Mouse (Mus musculus) limb, embryonic 12.5 days (tissue): ENCODE data around the gene Nfe2. TPM values are rescaled to one million over a fixed set of nuclear protein-coding genes. Genes with fewer than 3 reads are reported as not detected.

Source experiments
- ATAC-seq: fragments of 200-750 bp; cut with Nextera tagmentation; 2 replicates; pipeline ENCODE4 v1.8.0; 2017; ENCODE audit warnings: low read depth, moderate TSS enrichment; ENCODE audit not compliant: insufficient number of reproducible peaks, insufficient read depth, low FRiP score, low TSS enrichment
- H3K27ac ChIP-seq: fragments of 300-500 bp; sonication (generic); 2 replicates; pipeline ENCODE4 v1.5.1; 2016; ENCODE audit warnings: mild to moderate bottlenecking, moderate library complexity
- H3K27me3 ChIP-seq: fragments of 300-500 bp; sonication (generic); 2 replicates; pipeline ENCODE4 v1.6.1; 2016; ENCODE audit warnings: mild to moderate bottlenecking, moderate library complexity
- H3K36me3 ChIP-seq: fragments of 300-500 bp; sonication (generic); 2 replicates; pipeline ENCODE4 v1.6.1; 2016; ENCODE audit warnings: mild to moderate bottlenecking, moderate library complexity
- H3K4me1 ChIP-seq: fragments of 300-500 bp; sonication (generic); replicated peaks from 2 replicates; pipeline ENCODE4 v1.6.1; 2016
- H3K4me2 ChIP-seq: fragments of 300-500 bp; sonication (generic); 2 replicates; pipeline ENCODE4 v1.6.1; 2016; ENCODE audit warnings: mild to moderate bottlenecking, moderate library complexity
- H3K4me3 ChIP-seq: fragments of 300-500 bp; sonication (generic); replicated peaks from 2 replicates; pipeline ENCODE4 v1.5.1; 2016; ENCODE audit warnings: mild to moderate bottlenecking
- H3K9ac ChIP-seq: fragments of 300-500 bp; sonication (generic); replicated peaks from 2 replicates; pipeline ENCODE4 v1.6.1; 2016; ENCODE audit warnings: mild to moderate bottlenecking, moderate library complexity
- H3K9me3 ChIP-seq: fragments of 300-500 bp; sonication (generic); 2 replicates; pipeline ENCODE4 v1.6.1; 2016; ENCODE audit warnings: mild to moderate bottlenecking, moderate library complexity
- WGBS: fragments of 180-500 bp; shearing (Covaris S2); methylation state at CpG from one replicate; pipeline ENCODE4 v1.1.7; 2016; 5-methylcytosine and 5-hydroxymethylcytosine counted together
- polyA plus RNA-seq: library from polyadenylated mRNA; unstranded; fragments of >200 nt; fragmentation: Nextera tagmentation; extraction: Ambion mirVana; gene quantifications from 2 replicates; pipeline ENCODE4 v1.2.1, GENCODE M21; 2016

Nfe2 gene
- 4.6 and 4.7 TPM in 2 replicates for polyA plus RNA-seq

GRCm38 (mm10) chr15:103257790-103258728 lies at the start of gene Nfe2:
Nfe2 (minus strand) TSS chr15:103258403.
- 0 out of 2 replicates have a peak within 1 kb of the TSS, but pooled peaks have one; percentile 1 for H3K4me3 ChIP-seq
- no peaks in the 10 kb centered on the region for H3K9me3 ChIP-seq
- peak; percentile 48 for ATAC-seq
- peaks cover 16% of the 10 kb centered on the region; the same call in 1 of the 2 replicates for H3K27me3 ChIP-seq
- H3K4me1 ChIP-seq = peaks cover 22% of the 10 kb centered on the region
- H3K4me2 ChIP-seq = peak within 1 kb of the TSS; percentile 43
- 0 out of 2 replicates have a peak within 1 kb of the TSS, but pooled peaks have one; percentile 25 for H3K27ac ChIP-seq
- 12% methylated on average over 15 of the region's 15 CpGs for WGBS
- no peak within 1 kb of the TSS for H3K9ac ChIP-seq
- no peaks in the 10 kb centered on the region for H3K36me3 ChIP-seq

- WGBS = 2% methylated on average over 7 of the region's 7 CpGs
- Histone ChIP-seq H3K27me3 (peaks cover 9% of the 10 kb centered on the region; the same call in 1 of the 2 replicates), H3K4me2 (peak overlapping the region; percentile 15; the same call in 1 of the 2 replicates), H3K9me3 (no peaks in the 10 kb centered on the region), H3K9ac (no peak overlapping the region), H3K4me3 (no peak overlapping the region), H3K4me1 (peaks cover 55% of the 10 kb centered on the region), H3K36me3 (no peaks in the 10 kb centered on the region), H3K27ac (peak overlapping the region; percentile 98; the same call in 1 of the 2 replicates)
- ATAC-seq = no peak
These were observed 48.9 kb upstream of the Nfe2 start for GRCm38 (mm10) chr15:103307125-103307524.

DNA sequence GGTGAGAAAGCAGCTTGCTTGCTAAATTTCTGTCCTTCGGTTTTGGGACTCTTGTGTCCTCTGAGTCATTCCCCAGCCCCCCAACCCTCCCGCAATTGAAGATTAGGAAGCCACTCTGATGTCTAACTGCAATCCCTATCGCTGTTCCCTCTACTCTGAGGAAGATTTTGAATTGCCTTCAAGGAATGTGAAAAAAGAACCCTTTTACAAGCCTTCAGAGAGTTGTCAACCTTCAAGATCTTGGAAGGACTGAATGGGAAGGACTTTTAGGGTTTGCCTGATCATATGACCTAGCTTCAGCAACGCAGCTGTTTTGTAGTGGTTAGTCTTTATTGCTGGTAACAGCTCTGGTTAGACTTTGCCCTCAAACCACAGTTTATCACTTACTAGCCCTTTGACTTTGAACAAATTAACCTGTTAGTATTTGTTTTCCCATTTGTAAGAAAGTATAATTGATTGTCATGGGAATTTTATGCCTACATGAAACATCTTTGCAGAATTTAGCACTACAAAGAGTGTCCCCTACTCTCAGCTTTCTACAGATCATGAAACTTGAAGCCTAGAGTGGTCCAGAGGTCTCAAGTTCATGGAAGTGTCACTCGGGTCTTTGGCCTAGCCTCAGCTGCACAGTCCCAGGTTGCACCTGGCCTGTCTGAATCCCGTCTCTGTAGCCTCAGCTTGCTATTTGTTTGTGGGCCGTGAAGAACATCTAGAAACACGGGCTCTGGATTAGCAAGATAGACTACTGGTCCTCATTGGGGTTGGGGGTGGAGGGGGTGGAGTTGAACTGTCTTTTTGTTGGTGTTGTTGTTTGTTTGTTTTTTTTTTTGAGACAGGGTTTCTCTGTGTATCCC lies 47.8 kb upstream of the Nfe2 start:
- 23% methylated on average over 8 of the region's 8 CpGs for WGBS
- ATAC-seq = no peak
- Histone ChIP-seq H3K9ac (peak overlapping the region; percentile 51; the same call in 1 of the 2 replicates), H3K4me2 (peak overlapping the region; percentile 75), H3K36me3 (no peaks in the 10 kb centered on the region), H3K4me3 (peak overlapping the region; percentile 41), H3K4me1 (peaks cover 66% of the 10 kb centered on the region), H3K9me3 (no peaks in the 10 kb centered on the region), H3K27me3 (peaks cover 9% of the 10 kb centered on the region; the same call in 1 of the 2 replicates), H3K27ac (peak overlapping the region; percentile 98)

DNA sequence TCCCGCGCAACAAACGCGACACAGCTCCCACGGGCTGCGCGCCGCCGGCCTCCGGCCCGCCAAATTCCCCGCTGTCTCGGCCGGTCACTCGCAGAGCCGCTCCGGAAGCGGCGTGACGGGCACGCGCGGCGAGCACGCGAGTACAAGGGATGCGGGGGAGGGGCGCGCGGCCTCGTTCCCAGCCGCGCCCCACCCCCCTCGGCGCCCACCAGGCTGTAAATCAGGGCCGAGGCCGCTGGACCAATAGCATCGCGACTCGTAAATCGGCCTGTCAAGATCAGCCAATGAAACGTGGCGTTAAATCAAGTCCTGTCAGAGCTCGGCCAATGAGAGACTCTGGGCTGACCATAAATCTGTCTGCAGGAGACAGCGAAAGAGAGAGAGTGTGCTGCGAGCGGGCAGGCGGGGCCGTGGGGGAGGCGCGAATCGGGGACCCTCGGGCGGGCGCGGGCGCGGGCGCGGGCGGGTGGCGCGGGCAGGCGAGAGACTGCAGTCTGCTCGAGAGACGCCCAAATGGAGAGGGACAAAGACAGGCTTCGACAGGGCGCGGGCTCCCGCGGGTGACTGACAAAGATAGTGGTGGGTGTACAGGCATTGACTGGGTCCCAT lies 47.0 kb upstream of the Nfe2 start:
- peaks cover 74% of the 10 kb centered on the region for H3K4me1 ChIP-seq
- WGBS = under 1% methylated on average over 71 of the region's 71 CpGs
- peak overlapping the region; percentile 98 for H3K27ac ChIP-seq
- ATAC-seq = peak; percentile 88
- peak overlapping the region; percentile 41 for H3K4me3 ChIP-seq
- H3K36me3 ChIP-seq = no peaks in the 10 kb centered on the region
- peaks cover 9% of the 10 kb centered on the region; the same call in 1 of the 2 replicates for H3K27me3 ChIP-seq
- H3K4me2 ChIP-seq = peak overlapping the region; percentile 75
- peak overlapping the region; percentile 66 for H3K9ac ChIP-seq
- no peaks in the 10 kb centered on the region for H3K9me3 ChIP-seq

DNA sequence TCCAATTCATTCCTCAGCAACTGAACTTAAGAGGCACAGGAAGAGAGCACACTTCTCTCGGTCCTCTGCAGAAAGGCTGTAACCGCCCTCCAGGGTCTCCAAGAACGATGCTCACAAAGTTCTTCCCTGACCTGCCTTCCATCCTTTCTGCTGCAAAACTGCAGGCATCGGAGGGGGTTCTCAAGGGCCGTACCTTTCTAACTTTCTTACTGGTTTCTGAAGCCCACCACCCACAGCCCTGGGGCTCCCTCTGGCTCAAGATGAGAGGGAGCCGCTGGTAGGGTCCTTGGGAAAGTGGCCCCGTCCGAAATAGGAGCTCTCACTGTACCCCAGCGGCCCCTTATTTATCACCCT lies 46.4 kb upstream of the Nfe2 start:
- Histone ChIP-seq H3K9ac (peak overlapping the region; percentile 66), H3K4me2 (peak overlapping the region; percentile 75), H3K9me3 (no peaks in the 10 kb centered on the region), H3K4me1 (peaks cover 80% of the 10 kb centered on the region), H3K36me3 (no peaks in the 10 kb centered on the region), H3K27me3 (peaks cover 9% of the 10 kb centered on the region; the same call in 1 of the 2 replicates), H3K27ac (peak overlapping the region; percentile 98), H3K4me3 (peak overlapping the region; percentile 41)
- WGBS = 0% methylated on average over 9 of the region's 9 CpGs
- peak; percentile 1; the same call in 1 of the 2 replicates for ATAC-seq

DNA sequence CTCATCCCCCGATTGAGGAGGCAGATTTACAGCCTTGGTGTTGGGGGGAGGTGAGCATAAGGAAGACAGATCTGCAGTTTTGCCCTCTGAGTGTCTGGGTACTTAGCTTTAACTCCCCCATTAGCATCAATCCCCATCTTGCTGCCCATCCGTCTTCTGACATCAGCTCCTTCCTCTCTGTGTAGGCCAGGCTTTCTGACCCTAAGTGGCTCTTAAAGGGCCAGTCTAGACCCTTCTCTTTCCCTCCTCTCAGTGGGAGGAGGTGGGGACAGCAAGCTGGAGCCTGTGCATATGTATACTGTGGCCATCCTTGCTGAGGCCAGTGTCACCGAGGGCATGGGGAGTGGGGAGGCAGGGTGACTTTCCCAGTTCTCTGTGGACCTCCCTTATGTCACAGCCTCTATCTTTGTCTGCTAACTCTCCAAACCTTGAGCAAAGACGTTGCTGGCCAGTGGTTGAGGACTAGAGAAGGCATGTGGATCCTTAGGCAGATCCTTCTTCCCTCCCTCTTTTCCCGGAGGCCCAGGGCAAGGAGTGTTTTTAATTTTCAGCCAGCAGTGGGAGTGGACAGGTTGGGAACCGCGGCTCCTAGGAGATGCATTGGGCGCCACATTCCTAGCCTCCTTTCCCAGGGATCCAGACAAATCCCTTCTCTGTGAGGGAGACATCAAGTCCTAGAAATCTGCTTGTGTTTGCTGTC lies 45.9 kb upstream of the Nfe2 start:
- ATAC-seq = no peak
- Histone ChIP-seq H3K9me3 (no peaks in the 10 kb centered on the region), H3K27me3 (peaks cover 4% of the 10 kb centered on the region; the same call in 1 of the 2 replicates), H3K4me3 (peak overlapping the region; percentile 41), H3K27ac (peak overlapping the region; percentile 98), H3K4me1 (peaks cover 85% of the 10 kb centered on the region), H3K36me3 (no peaks in the 10 kb centered on the region), H3K9ac (peak overlapping the region; percentile 66), H3K4me2 (peak overlapping the region; percentile 75)
- WGBS = 2% methylated on average over 8 of the region's 8 CpGs

DNA sequence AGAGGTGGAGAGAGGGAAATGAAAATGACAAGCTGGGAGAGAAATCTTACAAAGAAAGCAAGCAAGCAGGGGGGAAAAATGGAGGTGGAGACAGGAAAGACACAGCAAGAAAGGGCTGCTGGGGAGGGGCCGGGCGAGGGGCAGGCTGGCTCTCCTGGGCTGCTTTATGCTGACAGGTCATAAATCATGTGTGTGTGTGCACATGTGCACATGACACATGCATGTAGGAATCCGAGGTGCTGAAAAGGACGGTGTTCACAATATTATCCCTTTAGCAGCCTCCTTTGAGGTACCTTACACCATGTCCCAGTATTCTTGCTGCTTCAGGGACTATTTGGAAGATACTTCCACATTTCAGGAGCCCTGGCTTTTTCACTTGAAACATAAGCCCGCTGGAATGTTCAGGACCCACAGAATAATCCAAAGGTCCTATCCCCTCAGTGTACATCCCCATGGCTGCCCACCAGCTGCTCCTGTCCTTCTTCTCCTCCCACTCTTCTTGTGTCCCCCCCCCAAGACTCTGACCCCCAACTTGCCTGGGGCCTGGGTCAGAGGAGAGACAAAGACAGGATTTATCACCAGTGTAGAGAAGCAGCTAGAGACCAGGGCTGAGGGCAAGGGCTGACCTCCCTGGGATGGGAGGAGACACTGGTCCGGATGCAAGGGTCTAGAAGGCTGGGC lies 44.3 kb upstream of the Nfe2 start:
- no peaks in the 10 kb centered on the region for H3K9me3 ChIP-seq
- no peak overlapping the region for H3K4me3 ChIP-seq
- no peak for ATAC-seq
- WGBS = 2% methylated on average over 6 of the region's 6 CpGs
- no peaks in the 10 kb centered on the region for H3K27me3 ChIP-seq
- peaks cover 92% of the 10 kb centered on the region for H3K4me1 ChIP-seq
- H3K27ac ChIP-seq = peak overlapping the region; percentile 98
- peak overlapping the region; percentile 57 for H3K4me2 ChIP-seq
- H3K36me3 ChIP-seq = peaks cover 10% of the 10 kb centered on the region
- peak overlapping the region; percentile 0 for H3K9ac ChIP-seq

DNA sequence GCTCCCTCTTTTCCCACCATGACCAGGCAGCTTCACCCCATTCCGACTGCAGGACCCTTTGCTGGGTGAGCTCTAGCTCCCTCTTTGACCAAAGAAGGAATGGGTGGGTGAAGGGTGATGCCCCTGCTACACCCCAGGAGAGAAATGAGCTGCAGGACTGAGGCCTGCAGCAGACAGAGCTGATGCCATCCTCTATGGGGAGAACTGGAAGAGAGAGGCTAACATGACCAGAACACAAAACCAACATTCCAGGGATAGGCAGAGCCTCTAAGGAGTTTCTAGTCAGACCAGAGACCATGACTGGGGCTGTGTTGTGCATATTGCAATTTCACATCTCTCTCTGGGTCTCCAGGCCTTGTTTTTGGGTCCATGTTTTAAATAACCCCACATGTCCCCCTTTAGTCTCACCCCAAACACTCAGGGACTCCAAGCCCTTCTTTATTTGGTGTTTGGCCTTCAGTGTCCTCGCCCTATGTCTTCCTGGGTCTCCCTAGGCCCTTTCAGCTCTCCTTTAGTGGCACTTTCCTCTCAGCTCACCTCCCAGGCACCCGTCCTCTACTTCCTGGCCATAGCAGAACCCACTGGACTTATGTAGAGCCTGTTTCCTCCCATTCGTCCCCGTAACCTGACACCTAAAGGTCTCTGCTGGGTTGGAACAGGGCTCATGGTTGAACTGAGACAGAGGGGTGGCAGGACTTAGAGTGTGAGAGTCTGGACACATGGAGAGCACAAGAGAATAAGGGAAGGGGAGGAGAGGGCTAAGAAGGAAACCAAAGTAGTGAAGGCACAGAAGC lies 43.5 kb upstream of the Nfe2 start:
- Histone ChIP-seq H3K4me2 (peak overlapping the region; percentile 57), H3K27me3 (no peaks in the 10 kb centered on the region), H3K4me3 (no peak overlapping the region), H3K36me3 (peaks cover 16% of the 10 kb centered on the region), H3K9ac (no peak overlapping the region; the same call in 1 of the 2 replicates), H3K9me3 (no peaks in the 10 kb centered on the region), H3K4me1 (peaks cover 92% of the 10 kb centered on the region), H3K27ac (peak overlapping the region; percentile 98)
- no peak for ATAC-seq
- WGBS = 8% methylated on average over 5 of the region's 5 CpGs

GRCm38 (mm10) chr15:103301046-103301445 lies 42.8 kb upstream of the Nfe2 start:
- Histone ChIP-seq H3K9ac (no peak overlapping the region), H3K4me3 (peak overlapping the region; percentile 28; the same call in 1 of the 2 replicates), H3K4me1 (peaks cover 92% of the 10 kb centered on the region), H3K4me2 (peak overlapping the region; percentile 57), H3K36me3 (peaks cover 16% of the 10 kb centered on the region), H3K9me3 (no peaks in the 10 kb centered on the region), H3K27ac (peak overlapping the region; percentile 98), H3K27me3 (no peaks in the 10 kb centered on the region)
- WGBS = 5% methylated on average over 2 of the region's 2 CpGs
- ATAC-seq = no peak
